Mouse (Mus musculus) liver, postnatal 0 days (tissue): Measurements from ENCODE around the gene Hivep2. TPM values are rescaled to one million over a fixed set of nuclear protein-coding genes. Genes with fewer than 3 reads are reported as not detected.
A peak's percentile ranks its signal among the peaks of the same experiment; 100 is the strongest.

ENCODE experiments used
- ATAC-seq: fragments of 200-750 bp; cut with Nextera tagmentation; 2 replicates; pipeline ENCODE4 v1.8.0; 2017; ENCODE audit warnings: mild to moderate bottlenecking, moderate library complexity
- DNase-seq: peaks from one replicate; pipeline ENCODE4 v3.0.0-alpha.2; 2016
- H3K27ac ChIP-seq: fragments of 300-500 bp; sonication (generic); 2 replicates; pipeline ENCODE4 v1.5.1; 2014; ENCODE audit warnings: antibody characterized with exemption, moderate library complexity, mild to moderate bottlenecking, low read depth
- H3K27me3 ChIP-seq: fragments of 300-500 bp; sonication (generic); 2 replicates; pipeline ENCODE4 v1.6.1; 2014; ENCODE audit warnings: low read length, control low read depth, mixed read lengths; ENCODE audit not compliant: insufficient read depth
- H3K36me3 ChIP-seq: fragments of 300-500 bp; sonication (generic); replicated peaks from 2 replicates; pipeline ENCODE4 v1.6.1; 2014; ENCODE audit warnings: mild to moderate bottlenecking, control low read depth, low read length, moderate library complexity, mixed read lengths; ENCODE audit not compliant: insufficient read depth
- H3K4me1 ChIP-seq: fragments of 300-500 bp; sonication (generic); 2 replicates; pipeline ENCODE4 v1.6.1; 2014; ENCODE audit warnings: antibody characterized with exemption, mild to moderate bottlenecking, control low read depth; ENCODE audit not compliant: insufficient read depth
- H3K4me2 ChIP-seq: fragments of 300-500 bp; sonication (generic); 2 replicates; pipeline ENCODE4 v1.6.1; 2014; ENCODE audit warnings: low read depth, mild to moderate bottlenecking, low read length, moderate library complexity, mixed read lengths
- H3K4me3 ChIP-seq: fragments of 300-500 bp; sonication (generic); 2 replicates; pipeline ENCODE4 v1.5.1; 2014; ENCODE audit warnings: low read depth, low read length
- H3K9ac ChIP-seq: fragments of 300-500 bp; sonication (generic); replicated peaks from 2 replicates; pipeline ENCODE4 v1.6.1; 2014; ENCODE audit warnings: mild to moderate bottlenecking, moderate library complexity
- H3K9me3 ChIP-seq: fragments of 300-500 bp; sonication (generic); 2 replicates; pipeline ENCODE4 v1.6.1; 2016; ENCODE audit warnings: mild to moderate bottlenecking, control low read depth, low read length, mixed read lengths
- CTCF ChIP-seq: sonication (generic); IDR thresholded peaks from 2 replicates; pipeline ENCODE4 v1.5.1; 2016; ENCODE audit warnings: antibody characterized with exemption, low read depth
- EP300 ChIP-seq: IDR thresholded peaks from 2 replicates; pipeline ENCODE4 v1.6.1; 2016; ENCODE audit warnings: antibody characterized with exemption, low read depth, mild to moderate bottlenecking
- WGBS: fragments of 180-500 bp; shearing (Covaris S2); extraction: QIAGEN DNeasy Blood & Tissue Kit; methylation state at CpG from one replicate; pipeline ENCODE4 v1.1.7; 2014; ENCODE audit not compliant: insufficient replicate concordance; 5-methylcytosine and 5-hydroxymethylcytosine counted together
- polyA plus RNA-seq: library from polyadenylated mRNA; unstranded; fragments of >200 nt; fragmentation: Nextera tagmentation; extraction: Ambion mirVana; gene quantifications from 2 replicates; pipeline ENCODE4 v1.2.1, GENCODE M21; 2015

The Hivep2 gene
- polyA plus RNA-seq, 1 experiment from 2014 or later = 0.82 TPM

GRCm38 (mm10) chr10:14174124-14174523 lies 208.2 kb downstream of the Hivep2 start:
- DNase-seq = no peak
- no peak overlapping the region for H3K4me3 ChIP-seq

GRCm38 (mm10) chr10:14179424-14180339 lies 213.8 kb downstream of the Hivep2 start:
- Histone ChIP-seq H3K36me3 (no peaks in the 10 kb centered on the region), H3K4me3 (no peak overlapping the region), H3K4me1 (no peaks in the 10 kb centered on the region), H3K9me3 (no peaks in the 10 kb centered on the region), H3K27me3 (no peaks in the 10 kb centered on the region), H3K4me2 (no peak overlapping the region), H3K9ac (no peak overlapping the region), H3K27ac (no peak overlapping the region)
- ATAC-seq (no peak), DNase-seq (no peak)
- 73% methylated on average over 19 of the region's 19 CpGs for WGBS
- no peak for TF ChIP-seq CTCF
- no peak for TF ChIP-seq EP300

More at GRCm38 (mm10) chr10:14174124-14174523, 208.2 kb downstream of the Hivep2 start:
- Histone ChIP-seq H3K27me3 (no peaks in the 10 kb centered on the region), H3K27ac (no peak overlapping the region), H3K9me3 (no peaks in the 10 kb centered on the region), H3K9ac (no peak overlapping the region), H3K4me2 (no peak overlapping the region), H3K4me1 (no peaks in the 10 kb centered on the region), H3K36me3 (no peaks in the 10 kb centered on the region)
- 21% methylated on average over 4 of the region's 4 CpGs for WGBS
- TF ChIP-seq EP300 (no peak), CTCF (no peak)
- no peak for ATAC-seq

- Histone ChIP-seq H3K4me1 (no peaks in the 10 kb centered on the region), H3K9me3 (no peaks in the 10 kb centered on the region), H3K4me3 (no peak overlapping the region), H3K27ac (0 out of 2 replicates have a peak overlapping the region, but pooled peaks have one; percentile 39), H3K9ac (no peak overlapping the region), H3K27me3 (no peaks in the 10 kb centered on the region), H3K4me2 (no peak overlapping the region), H3K36me3 (no peaks in the 10 kb centered on the region)
- no peak for TF ChIP-seq CTCF
- TF ChIP-seq EP300 = no peak
- no peak for DNase-seq
- no peak for ATAC-seq
- 29% methylated on average over 11 of the region's 11 CpGs for WGBS
Observed at GRCm38 (mm10) chr10:14186352-14186976, 220.6 kb downstream of the Hivep2 start.

GRCm38 (mm10) chr10:14189050-14189449 lies 223.2 kb downstream of the Hivep2 start:
- DNase-seq = no peak

GRCm38 (mm10) chr10:14191202-14191601 lies 225.3 kb downstream of the Hivep2 start:
- Histone ChIP-seq H3K9me3 (no peaks in the 10 kb centered on the region), H3K4me2 (no peak overlapping the region), H3K36me3 (no peaks in the 10 kb centered on the region), H3K4me3 (no peak overlapping the region), H3K27ac (no peak overlapping the region), H3K9ac (no peak overlapping the region), H3K4me1 (no peaks in the 10 kb centered on the region), H3K27me3 (no peaks in the 10 kb centered on the region)
- DNase-seq = no peak
- ATAC-seq = no peak
- no peak for TF ChIP-seq CTCF
- TF ChIP-seq EP300 = no peak
- 76% methylated on average over 10 of the region's 10 CpGs for WGBS

More at GRCm38 (mm10) chr10:14189050-14189449, 223.2 kb downstream of the Hivep2 start:
- no peaks in the 10 kb centered on the region for H3K4me1 ChIP-seq
- no peaks in the 10 kb centered on the region for H3K9me3 ChIP-seq
- H3K27ac ChIP-seq = no peak overlapping the region
- H3K4me3 ChIP-seq = no peak overlapping the region
- ATAC-seq = no peak
- H3K4me2 ChIP-seq = no peak overlapping the region
- WGBS = 35% methylated on average over 4 of the region's 4 CpGs
- no peaks in the 10 kb centered on the region for H3K27me3 ChIP-seq
- no peak overlapping the region for H3K9ac ChIP-seq
- no peaks in the 10 kb centered on the region for H3K36me3 ChIP-seq
- TF ChIP-seq EP300 = no peak
- no peak for TF ChIP-seq CTCF

GRCm38 (mm10) chr10:14192156-14192555 lies 226.3 kb downstream of the Hivep2 start:
- ATAC-seq = no peak
- Histone ChIP-seq H3K9me3 (no peaks in the 10 kb centered on the region), H3K4me3 (no peak overlapping the region), H3K4me2 (no peak overlapping the region), H3K9ac (no peak overlapping the region), H3K36me3 (no peaks in the 10 kb centered on the region), H3K4me1 (no peaks in the 10 kb centered on the region), H3K27me3 (no peaks in the 10 kb centered on the region), H3K27ac (no peak overlapping the region)
- DNase-seq = no peak
- TF ChIP-seq CTCF = no peak
- TF ChIP-seq EP300 = no peak
- 73% methylated on average over 4 of the region's 4 CpGs for WGBS
